In the genomic region with DNA sequence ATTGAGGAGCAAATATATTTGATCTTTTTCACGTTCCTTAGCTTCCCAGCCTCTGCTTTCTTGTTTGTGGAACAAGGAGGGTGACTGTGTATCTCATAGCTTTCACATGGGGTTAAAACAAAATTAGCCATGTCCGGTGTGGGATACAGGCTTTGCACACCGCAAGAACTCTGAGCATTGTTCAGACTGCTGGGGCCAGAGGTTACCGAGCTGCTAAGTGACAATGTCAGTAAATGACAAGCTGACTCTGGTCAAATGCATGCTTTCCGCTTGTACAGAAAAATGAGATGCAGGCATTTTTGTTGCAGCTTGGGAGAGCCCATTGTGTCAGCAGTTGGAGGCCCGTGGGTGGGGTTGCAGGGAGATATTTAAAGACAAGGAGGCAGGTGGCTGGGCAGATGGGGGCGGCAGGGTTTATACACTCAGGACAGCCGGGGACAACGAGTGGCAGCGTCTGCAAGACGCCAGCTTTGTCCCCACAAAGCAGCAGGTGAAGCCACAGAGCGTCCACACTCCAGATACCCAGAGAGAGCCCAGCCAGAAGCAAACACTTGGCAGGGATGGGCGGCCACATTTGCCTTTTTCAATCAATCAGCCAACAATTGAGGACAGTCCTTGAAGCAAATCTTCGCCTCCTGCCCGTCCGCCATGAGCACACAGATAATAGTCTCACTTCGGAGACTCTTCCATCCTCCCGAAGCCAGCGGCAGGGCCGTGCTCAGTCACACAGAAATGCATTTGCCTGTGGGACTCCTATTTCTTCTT, we compare ENCODE assay signal across 10 mouse cellular contexts. TPM values are rescaled to one million over a fixed set of nuclear protein-coding genes. Genes with fewer than 3 reads are reported as not detected.
DNase-seq lines count a peak whose midpoint lies in the region; ATAC-seq lines count a peak whose summit lies in the region.
"Had no signal": no experiment of that assay in that cellular context is flagged by ENCODE, and none has a peak within 500 bp of the region (broad histone marks: within the 10 kb centered on the region; RNA-seq: fewer than 3 reads in every experiment).

No protein-coding gene starts in this region.

- intact Hi-C loops in left cerebral cortex, postnatal 4 days (cut with DNase I) = no loop called here

- no peak for DNase-seq in lung, postnatal 4 days
- DNase-seq in hindbrain, embryonic 10.5 days (ENCODE audit: low spot score) = peak; percentile 71
- DNase-seq in left cerebral cortex, postnatal 4 days = peak; percentile 78
- DNase-seq in right cerebral cortex, postnatal 25 days = peak; percentile 72
- DNase-seq in adrenal gland, postnatal 25 days = no peak
- no peak for DNase-seq in ovary, postnatal 10 days (ENCODE audit: low spot score)
- DNase-seq in thymus, adult 18-20 months = no peak

- H3K4me3 ChIP-seq in lung, embryonic 16.5 days (ENCODE audit: low read length) = no peak overlapping the region
- peak overlapping the region; percentile 31 for H3K4me3 ChIP-seq in hindbrain, embryonic 10.5 days
- H3K4me3 ChIP-seq: embryonic facial prominence, embryonic 13.5 days had no signal

- H3K36me3 ChIP-seq in lung, embryonic 16.5 days (ENCODE audit: control insufficient read depth, insufficient read depth, low read length) = no peaks in the 10 kb centered on the region
- H3K36me3 ChIP-seq in hindbrain, embryonic 10.5 days = no peaks in the 10 kb centered on the region
- H3K36me3 ChIP-seq: embryonic facial prominence, embryonic 13.5 days had no signal

- peak overlapping the region; percentile 9; the same call in 1 of the 2 replicates for H3K9ac ChIP-seq in lung, embryonic 16.5 days (ENCODE audit: low read length)
- H3K9ac ChIP-seq: embryonic facial prominence, embryonic 13.5 days; liver, embryonic 14.5 days had no signal

- no peak overlapping the region for H3K4me2 ChIP-seq in lung, embryonic 16.5 days (ENCODE audit: low read depth, low read length)
- H3K4me2 ChIP-seq: embryonic facial prominence, embryonic 13.5 days had no signal

- H3K27me3 ChIP-seq in lung, embryonic 16.5 days (ENCODE audit: control insufficient read depth, insufficient read depth, low read depth, low read length) = no peaks in the 10 kb centered on the region
- H3K27me3 ChIP-seq in hindbrain, embryonic 10.5 days (ENCODE audit: insufficient read depth, poor library complexity, severe bottlenecking) = no peaks in the 10 kb centered on the region
- H3K27me3 ChIP-seq: embryonic facial prominence, embryonic 13.5 days had no signal

- H3K9me3 ChIP-seq in lung, embryonic 16.5 days (ENCODE audit: control insufficient read depth, low read length) = no peaks in the 10 kb centered on the region
- H3K9me3 ChIP-seq in hindbrain, embryonic 10.5 days = no peaks in the 10 kb centered on the region
- H3K9me3 ChIP-seq: embryonic facial prominence, embryonic 13.5 days had no signal

- no peak overlapping the region for H3K27ac ChIP-seq in lung, embryonic 16.5 days (ENCODE audit: low read length)
- peak overlapping the region; percentile 86 for H3K27ac ChIP-seq in hindbrain, embryonic 10.5 days
- H3K27ac ChIP-seq: embryonic facial prominence, embryonic 13.5 days; liver, embryonic 14.5 days had no signal

- no peak for ATAC-seq in lung, embryonic 16.5 days (ENCODE audit: low read depth)

- WGBS in lung, embryonic 16.5 days = 42% methylated on average over 20 of the region's 20 CpGs
- 30% methylated on average over 20 of the region's 20 CpGs for WGBS in hindbrain, embryonic 10.5 days

- H3K4me1 ChIP-seq in lung, embryonic 16.5 days (replicated peaks; ENCODE audit: control insufficient read depth, insufficient read depth, low read length) = peaks cover 24% of the 10 kb centered on the region
- peaks cover 44% of the 10 kb centered on the region for H3K4me1 ChIP-seq in hindbrain, embryonic 10.5 days (replicated peaks)

RNA-seq across cellular contexts. Expression of a gene that starts 59.5 kb away (rescaled TPM):
- 38.1 and 42.4 TPM in 2 replicates for polyA plus RNA-seq in lung, embryonic 16.5 days (2015; fragmentation: Nextera tagmentation; extraction: Ambion mirVana)
- 38.0 and 40.9 TPM in 2 replicates for polyA plus RNA-seq in hindbrain, embryonic 10.5 days (2016; fragmentation: Nextera tagmentation; extraction: Ambion mirVana)
- 10 to 100 TPM; 27.5 to 35.5 TPM for total RNA-seq in left cerebral cortex, postnatal 4 days (2021)
- 37.7 and 42.6 TPM in 2 replicates for total RNA-seq in adrenal gland, postnatal 25 days (2021)

Comparison
In these comparisons a context has a peak if more than half of its experiments do, and no peak if none do; other contexts are left out.
1. DNase-seq: peak in hindbrain, embryonic 10.5 days (single experiment), left cerebral cortex, postnatal 4 days (single experiment) and right cerebral cortex, postnatal 25 days (single experiment); none in lung, postnatal 4 days (0 of 2), adrenal gland, postnatal 25 days (single experiment), ovary, postnatal 10 days (single experiment) and thymus, adult 18-20 months (0 of 2).